Mouse (Mus musculus): Measurements from ENCODE around the gene Itga9.

The Itga9 gene

DNA sequence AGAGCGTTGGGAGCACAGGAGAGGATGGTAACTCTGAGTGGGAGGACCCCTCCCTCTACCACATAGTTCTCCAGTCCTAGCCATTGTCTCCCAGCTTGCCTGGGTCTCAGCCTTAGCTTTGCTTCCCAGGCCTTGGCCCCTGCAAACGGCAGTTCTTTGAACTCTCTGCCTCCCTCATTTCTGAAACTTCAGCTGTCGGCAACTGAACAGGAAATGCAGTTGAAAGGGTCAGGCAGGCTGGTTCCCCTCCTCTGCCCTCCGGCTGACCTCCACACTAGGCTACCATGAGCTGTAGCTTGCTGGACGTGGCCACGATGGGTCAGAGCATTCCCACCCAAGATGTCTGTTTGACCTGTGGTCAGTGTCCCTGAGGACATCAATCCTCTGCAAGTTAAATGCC, 48.5 kb downstream of the Itga9 start:
- no peak for DNase-seq

DNA sequence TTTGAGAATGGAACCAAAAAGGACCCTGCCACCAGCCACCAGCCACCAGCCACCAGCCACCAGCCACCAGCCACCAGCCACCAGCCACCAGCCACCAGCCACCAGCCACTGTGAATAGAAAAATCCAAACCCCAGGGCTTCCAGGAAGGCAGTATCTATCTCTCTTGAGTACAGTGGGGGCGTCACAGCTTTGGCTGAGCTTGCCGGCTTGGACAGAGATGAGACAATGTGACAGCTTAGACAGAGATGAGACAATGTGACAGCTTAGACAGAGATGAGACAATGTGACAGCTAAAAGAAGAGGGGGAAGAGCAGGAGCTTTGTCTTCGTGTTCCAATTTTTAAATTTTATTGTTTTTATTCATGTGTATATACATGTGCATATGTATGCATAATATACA, 49.2 kb downstream of the Itga9 start:
- DNase-seq, result no peak

DNA sequence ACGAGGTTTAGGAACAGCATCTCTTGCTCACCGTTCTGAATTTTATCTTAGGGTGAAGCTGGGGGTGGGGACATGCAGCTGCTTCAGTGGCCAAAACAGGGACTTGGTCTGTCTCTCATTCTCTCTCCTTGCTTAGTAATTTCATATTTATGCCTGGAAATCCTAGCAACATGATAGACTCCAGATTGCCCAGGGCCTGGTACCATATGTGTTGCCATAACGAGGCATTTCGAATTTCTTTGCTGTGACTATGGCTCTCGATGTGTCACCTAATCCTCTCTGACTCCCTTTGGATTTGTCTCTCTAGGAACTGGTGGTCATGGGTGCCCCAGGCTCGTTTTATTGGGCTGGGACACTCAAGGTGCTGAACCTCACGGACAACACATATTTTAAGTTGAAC, 51.7 kb downstream of the Itga9 start:
- no peak for DNase-seq

DNA sequence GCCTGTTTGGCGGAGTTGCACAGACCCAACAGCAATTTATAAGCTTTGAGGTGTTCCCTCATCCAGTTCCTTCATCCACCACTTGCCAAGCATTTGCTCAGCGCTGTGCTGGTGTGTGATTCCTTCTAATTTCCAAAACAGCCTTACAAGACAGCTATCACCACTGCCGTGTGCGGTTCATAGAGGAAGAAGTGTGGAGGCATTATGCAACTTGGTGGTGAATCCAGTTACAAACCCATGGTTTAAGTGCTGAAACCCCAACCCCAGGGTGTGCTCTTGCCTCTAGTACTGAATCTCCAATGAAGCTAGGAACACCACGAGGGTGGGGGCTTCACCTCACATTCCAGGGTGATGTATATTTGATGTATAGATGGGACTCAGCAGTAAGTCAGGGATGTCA, 53.3 kb downstream of the Itga9 start:
- DNase-seq, result no peak

DNA sequence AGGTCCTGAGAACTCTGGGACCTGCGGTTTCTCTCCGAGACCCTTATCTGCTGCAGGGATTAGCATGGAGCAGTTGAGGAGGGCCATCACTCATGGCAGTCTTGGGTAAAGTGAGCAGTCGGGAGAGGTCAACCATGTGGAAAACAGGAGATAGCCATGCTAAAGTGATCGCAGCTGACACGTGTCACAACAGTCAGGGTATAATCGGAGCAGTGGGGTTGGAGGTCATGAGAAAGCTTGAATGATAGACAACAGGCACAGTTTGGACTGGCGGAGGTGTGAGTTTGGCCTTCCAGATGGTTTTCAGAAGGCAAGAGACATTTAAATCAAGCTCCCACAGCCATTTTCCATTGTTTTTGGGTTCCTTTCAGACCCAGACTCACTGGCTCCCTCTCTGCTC, 53.8 kb downstream of the Itga9 start:
- DNase-seq, result no peak

DNA sequence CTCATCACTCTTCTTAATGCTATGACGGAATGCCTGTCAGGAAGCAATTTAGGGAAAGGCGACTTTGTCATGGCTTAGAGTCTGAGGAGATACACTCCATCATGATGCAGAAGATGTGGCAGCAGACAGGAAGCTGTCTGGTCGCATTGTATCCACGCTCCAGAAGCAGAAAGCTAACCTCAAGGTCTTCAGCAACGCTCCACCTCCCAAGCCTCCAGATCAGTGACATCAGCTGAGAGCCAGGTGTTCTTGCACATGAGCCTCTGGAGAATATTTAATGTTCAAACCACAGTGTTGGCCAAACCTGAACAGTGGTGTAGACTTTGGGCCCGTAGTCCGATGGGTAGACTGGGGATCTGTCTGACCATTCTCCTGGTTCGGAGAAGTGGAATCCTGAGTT, 55.5 kb downstream of the Itga9 start:
- no peak for DNase-seq

DNA sequence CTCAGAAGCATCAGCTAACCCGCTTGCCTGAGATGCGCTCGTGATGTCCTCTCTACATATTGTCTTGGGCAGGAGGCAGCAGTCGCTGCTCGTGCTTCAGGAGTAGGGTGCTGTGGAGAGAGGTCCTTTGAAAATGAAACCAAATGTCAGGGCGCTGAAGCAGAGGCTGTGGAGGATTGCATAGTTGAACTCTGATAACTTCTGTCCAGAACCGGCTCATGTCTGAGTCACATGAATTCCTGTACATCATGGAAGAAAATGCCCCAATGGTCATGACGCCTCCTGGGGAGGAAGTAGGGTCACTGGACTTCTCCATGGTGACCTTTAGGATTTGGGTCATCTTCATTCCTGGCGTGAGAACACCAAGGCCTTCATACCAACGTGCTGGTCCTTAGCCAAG, 56.0 kb downstream of the Itga9 start:
- DNase-seq, result no peak

DNA sequence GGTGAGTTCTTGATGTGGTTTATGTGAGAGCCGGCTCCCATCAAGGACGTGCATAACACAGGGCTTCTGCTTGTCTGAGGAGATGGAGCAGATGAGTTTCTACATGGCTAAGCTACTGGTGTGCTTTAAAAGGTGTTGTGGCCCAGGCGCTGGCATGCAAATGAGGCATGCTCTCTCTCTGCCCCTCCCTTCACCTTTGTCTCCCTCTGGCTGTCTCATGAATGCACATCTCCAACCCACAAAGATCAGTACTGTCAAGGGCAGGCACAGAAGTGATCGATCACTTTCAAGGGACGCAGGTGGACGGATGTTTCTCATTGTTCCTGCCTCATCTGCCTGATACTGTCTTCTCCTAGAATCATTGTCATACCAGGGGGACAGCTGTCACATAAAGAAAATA, 57.4 kb downstream of the Itga9 start:
- DNase-seq, result no peak

DNA sequence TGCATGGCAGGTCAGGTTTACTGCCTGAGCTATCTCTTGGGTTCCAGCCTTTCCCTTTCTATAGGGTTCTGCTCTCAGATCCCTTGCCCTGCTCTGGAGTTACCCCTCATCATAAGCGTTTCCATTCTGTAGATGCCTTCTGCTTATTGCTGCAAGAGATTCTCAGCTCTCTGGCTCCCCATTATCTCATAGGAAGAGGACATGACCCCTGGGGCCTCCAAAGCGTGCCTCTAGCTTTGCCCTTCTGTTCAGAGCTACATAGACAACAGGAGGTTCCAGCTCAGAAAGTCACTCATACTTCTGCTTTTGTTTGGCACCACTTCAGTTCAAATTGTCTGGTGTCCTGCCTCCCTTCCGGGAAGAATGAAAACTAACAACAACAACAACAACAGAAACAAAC, 59.6 kb downstream of the Itga9 start:
- DNase-seq, result no peak

DNA sequence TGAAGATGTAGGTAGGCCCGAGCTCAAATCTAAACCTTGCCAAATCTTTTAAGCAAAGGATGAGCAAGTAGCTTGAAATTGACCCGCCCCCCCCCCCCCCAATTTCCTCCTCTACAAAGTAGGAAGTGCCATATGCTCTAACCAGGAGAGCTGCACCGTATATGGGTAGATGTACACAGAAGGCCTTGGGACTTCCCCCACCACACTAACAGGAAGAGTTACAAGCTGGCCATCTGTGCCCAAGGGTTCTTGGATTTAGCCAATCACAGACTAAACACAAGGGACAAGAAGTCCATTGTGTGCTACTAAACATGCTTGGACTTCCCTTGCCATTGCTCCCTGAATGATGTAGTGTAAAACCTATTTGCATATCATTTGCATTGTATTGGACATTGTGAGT, 63.2 kb downstream of the Itga9 start:
- DNase-seq, result no peak

DNA sequence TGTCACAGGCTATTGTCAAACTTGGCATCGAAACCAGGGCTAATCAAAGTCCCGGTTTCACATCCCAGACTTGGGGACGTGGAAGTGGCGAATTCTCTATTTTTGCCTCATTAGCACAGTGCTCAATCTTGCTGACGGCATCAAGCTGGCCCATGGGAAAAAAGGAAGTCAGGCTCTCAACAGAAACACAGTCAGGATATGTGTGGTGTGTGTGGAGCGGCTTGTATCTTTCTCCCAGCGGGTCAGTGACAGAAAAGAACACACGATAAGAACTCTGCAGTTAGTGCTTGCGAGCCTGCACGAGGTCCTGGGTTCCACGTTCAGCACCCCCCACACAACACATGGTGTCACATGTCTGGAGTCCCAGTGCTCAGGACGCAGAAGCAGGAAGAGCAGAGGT, 67.8 kb downstream of the Itga9 start:
- peak; percentile 29 for DNase-seq

DNA sequence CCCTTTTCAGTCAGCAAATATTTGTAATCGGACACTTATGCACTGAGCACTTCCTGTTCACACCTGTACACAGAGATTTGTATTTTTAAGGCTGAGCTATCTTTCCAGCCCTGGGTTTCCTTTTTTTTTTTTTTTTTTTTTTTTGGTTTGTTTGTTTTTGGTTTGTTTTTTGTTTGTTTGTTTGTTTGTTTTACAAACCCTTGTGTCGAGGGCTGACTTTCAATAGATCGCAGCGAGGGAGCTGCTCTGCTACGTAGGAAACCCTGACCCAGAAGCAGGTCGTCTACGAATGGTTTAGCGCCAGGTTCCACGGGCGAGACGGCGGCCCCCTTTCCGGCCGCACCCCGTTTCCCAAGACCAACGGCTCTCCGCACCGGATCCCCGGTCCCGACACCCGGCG, 68.3 kb downstream of the Itga9 start:
- DNase-seq, result peak; percentile 67

DNA sequence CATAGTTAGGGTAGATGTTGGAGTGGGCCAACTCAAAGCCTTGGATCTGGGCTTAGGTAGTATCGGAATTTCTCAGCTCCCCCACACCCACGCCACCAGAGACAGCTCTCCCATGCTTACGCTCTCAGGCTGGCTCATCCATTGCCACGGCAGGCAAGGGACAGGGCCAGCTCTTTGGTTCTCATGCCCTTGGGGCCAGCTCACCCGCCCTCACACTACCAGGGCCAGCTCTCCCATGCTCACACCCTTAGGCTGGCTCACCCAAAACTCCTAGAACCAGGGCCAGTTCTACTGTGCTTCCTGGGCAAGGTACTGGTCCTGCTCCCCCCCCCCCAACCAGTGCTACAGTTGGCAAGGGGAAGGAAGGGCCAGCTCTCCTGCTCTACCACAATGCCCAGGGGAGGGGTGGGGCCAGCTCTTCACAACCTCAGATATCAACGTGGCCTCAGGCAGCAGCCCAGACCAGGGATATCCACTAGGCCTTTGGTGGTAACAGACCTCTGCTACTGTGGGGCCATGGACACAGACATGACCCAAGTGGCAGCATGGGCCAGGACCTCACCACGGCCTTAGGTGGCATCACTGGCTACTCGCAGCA, 69.2 kb downstream of the Itga9 start:
- DNase-seq, result no peak

DNA sequence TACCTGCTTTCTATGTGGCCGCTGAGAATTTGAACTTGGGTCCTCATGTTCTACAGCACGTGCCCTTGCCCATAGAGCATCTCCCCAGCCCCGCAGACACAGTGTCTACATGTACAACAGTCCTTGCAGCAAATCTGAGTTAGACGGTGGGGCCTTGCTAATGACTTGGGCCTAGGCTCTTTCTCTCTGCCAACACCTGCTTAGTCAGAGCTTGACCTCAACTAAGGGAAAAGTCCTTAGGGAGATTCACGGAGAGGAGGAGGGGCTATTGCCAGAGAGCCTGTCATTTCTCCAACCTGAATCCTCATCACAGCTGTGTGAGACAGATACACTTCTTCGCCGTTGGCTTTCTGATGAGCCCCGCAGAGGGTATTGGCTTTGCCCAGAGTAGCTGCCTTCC, 70.2 kb downstream of the Itga9 start:
- DNase-seq, result no peak

DNA sequence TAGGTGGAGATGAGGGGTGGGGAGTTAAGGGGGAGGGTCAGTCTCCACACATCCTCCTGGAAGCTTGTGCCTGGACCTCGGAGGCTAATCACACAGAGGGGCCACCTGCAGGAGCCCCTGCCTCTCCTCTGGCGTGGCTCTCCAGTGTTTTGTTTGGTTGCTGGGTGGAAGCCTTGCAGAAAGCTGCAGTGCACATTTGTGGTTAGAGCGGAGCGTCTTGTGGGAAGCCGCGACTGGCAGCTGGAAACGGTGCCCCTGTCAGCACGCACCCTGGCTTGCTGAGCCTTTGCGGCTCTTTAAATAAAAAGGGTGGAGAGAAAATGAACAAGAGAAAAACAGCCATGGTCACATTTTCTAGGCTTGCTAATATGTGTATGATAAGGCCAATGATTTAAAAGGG, 70.9 kb downstream of the Itga9 start:
- no peak for DNase-seq

DNA sequence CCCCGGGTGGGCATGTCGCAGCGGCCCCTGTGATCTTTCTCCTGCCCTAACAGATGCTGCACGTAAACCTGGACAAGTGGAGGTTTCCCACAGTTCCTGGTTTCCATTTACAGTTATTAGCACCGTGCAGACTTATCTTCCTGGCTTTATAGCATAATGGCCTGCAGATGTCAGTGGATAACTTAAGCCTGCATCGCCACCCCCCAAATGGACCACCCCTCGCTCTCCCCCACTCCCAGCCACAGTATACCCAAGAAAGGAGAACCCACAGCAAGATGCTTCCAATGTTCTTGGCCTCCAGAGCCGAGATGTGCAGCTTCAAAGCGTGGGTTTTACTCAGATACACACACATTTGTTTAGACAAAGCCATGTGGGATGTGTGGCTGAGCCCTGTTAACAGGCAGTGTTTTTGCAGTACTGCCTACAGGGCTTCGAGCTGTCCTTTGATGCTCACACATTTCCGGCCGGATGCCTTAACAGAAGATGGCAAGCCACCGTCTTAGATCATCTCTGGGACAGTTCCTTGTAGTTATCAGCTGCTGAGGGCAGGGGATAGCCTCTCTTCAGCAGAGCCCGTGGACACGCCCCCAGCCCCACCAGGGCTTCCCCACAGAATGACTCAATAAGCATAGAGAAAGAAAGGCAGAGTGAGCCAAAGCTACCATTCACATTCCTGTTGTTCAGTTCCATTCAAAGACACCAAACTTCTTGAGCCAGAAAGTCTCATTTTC, 71.7 kb downstream of the Itga9 start:
- peak; percentile 37 for DNase-seq

DNA sequence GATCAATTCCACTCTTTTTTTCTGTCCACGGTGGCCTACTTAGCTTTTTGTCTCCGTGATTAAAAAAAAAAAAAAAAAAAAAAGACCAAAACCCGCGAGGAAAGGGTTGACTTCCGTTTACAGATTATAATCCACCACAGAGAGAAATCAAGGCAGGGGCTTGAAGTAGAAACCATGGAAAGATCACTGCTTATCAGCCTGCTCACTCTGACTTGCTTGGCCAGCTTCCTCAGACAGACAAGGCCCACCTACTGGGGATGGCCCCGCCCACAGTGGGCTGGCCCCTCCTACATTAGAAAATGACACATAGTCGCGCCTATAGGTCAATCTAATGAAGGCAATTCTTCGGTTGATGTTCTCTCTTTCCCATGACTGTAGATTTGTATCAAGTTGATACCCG, 72.3 kb downstream of the Itga9 start:
- peak; percentile 53 for DNase-seq

DNA sequence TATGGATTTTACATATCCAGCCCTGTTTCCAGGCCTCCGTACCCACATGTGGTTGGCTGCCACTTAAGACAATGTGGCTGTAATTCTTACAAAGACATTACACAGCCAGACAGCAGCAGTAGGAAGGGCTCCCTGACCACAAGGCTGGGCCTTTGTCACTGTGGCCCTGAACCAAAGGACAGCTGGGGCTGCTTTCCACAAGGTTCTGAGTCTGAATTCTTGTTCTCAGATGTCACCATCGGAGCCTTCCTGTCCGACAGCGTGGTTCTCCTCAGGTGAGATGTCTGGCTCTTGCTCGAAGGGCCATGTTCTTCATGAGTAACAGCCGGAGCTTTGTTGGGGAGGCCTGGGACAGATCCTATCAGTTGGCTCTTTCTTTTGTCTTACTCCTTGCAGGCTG, 75.0 kb downstream of the Itga9 start:
- DNase-seq, result no peak

DNA sequence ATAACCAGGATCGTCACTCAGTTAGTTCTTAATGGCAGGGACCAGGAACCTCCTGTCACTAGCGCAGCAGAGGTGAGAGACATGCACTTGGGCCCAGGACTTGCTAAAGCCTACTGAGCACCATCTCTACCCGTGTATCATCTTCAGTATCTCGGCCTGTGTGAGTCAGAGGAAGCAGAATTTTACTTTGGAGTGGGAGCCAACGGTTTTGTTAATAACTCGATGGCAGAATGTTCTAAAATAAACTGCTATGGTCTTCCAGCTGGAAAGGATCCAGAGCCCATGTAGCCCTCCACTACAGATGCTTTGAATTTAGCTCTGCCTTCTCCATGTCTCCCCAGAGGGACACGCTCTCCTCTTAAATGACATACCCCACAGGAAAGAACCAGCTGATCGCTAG, 75.7 kb downstream of the Itga9 start:
- DNase-seq, result no peak

DNA sequence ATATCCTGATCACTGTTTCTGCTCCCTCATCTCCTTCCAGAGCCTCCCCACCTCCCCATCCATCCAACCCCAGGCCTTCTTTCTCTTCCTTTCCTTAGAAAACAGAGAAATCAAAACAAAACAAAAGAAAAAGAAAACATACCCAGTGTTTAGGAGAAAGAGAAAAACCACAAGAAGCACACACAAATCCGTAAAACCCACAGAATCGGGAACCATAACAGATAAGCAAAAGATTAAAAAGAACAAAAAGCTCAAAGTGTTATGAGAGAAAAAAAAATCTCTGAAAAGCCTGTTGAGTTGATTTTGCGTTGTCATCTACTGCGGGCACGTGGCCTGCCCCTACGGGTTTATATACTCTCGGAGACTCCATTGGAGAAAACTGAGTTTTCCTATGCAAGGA, 77.0 kb downstream of the Itga9 start:
- DNase-seq, result no peak

DNA sequence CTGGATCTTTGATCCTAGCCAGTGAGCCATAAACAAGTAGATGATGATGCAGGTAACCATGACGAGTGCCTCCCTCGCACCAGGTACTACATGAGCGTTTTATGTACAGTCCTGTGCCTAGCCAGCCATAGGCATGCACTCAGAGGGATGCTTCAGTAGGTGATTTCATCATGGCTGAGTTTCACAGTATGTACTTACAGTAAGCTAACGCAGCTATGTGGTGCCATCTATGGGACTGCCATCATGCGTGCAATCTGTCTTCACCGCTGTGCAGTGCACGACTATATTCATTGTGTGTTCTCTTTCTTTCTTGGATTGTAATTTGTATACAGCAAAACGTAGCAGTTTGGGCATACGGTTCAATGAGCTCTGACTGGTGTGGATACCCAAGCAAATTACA, 77.9 kb downstream of the Itga9 start:
- DNase-seq, result no peak

DNA sequence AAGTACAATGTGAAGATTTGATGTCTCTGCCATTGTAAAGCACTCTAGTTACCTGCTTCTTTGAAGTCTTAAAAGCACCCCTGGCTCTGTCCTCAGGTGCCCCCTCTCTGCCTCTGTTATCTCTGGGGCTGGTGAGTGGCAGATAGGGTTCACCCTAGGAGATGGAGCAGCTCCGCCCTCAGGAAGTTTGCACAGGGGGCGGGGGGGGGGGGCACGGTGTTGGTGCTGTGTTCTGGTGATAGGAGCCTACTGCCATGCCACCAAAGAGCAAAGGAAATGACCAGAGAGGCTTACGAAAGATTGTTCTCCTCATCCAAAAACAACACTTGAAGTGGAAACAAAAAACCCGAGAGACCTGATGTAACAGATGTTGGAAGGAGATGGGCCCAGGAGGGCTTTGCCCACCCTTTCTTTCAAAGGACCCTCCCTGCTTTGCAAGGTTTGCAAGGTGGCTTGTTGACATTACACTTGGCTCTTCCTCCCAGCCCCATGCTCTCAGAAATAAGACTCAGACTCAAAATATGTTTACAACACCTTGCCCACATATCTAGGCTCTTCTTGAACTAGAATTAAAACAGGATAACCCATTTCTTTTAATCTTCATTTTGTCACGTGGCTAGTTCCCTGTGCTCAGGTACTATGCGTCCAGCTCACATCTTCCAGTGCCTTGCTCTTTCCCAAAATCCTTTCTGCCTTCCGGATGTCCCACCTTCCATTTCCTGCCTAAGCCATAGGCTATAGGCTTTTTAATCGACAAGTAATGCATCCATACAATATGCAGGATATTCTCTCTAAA, 79.9 kb downstream of the Itga9 start:
- DNase-seq, result no peak

DNA sequence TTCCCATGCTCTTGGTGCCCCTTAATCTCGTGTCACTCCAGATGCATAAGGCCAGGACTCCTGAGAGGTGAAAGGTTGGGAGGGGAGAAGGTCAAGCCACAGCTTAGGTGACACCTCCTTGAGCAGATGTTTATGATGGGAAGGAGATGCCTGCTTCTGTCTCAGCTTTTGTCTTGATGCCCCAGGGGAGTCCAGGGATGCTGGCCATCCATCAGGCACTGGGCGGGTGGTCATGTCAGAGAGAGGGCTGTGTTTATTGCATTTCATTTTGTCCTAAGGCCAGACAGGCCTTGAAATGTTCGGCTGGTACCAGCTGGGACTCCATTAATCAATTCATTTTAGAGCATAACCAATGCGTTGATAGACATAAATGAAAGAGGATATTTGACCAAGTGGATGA, 81.8 kb downstream of the Itga9 start:
- no peak for DNase-seq

DNA sequence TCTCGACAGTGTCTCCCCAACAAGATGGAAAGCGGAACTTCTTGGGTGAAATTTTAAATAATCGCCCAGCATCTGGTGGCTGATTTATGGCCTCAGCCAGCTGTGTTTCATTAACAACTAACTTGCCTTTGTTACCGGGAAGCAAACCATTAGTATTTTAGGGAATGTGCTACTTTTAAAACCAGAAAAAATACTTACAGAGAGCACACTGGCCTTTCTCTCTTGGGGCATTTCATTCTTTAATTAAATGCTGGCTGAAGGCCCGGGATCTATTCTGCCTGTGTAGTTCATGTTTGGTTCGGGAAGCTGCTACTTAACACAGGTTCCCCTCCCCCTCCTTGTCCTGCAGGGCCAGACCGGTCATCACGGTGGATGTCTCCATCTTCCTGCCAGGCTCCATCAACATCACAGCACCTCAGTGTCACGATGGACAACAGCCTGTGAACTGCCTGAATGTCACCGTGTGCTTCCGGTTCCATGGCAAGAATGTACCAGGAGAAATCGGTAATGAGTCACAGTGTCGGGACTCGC, 82.5 kb downstream of the Itga9 start:
- no peak for DNase-seq
